Mouse (Mus musculus) kidney, postnatal 0 days (tissue): ENCODE results near the gene Nav3. TPM values are rescaled to one million over a fixed set of nuclear protein-coding genes. Genes with fewer than 3 reads are reported as not detected.

Experiments
- ATAC-seq: fragments of 200-750 bp; cut with Nextera tagmentation; replicated peaks from 2 replicates; pipeline ENCODE4 v1.8.0; 2017; ENCODE audit warnings: low read depth, moderate number of reproducible peaks, moderate TSS enrichment, moderate library complexity; ENCODE audit not compliant: low FRiP score
- DNase-seq: peaks from one replicate; pipeline ENCODE4 v3.0.0-alpha.2; 2016; ENCODE audit warnings: low spot score
- H3K27ac ChIP-seq: fragments of 300-500 bp; sonication (generic); 2 replicates; pipeline ENCODE4 v1.5.1; 2014; ENCODE audit warnings: mild to moderate bottlenecking
- H3K27me3 ChIP-seq: fragments of 300-500 bp; sonication (generic); 2 replicates; pipeline ENCODE4 v1.6.1; 2014; ENCODE audit warnings: low read length, mixed read lengths; ENCODE audit not compliant: insufficient read depth
- H3K36me3 ChIP-seq: fragments of 300-500 bp; sonication (generic); 2 replicates; pipeline ENCODE4 v1.6.1; 2014; ENCODE audit warnings: low read length, mixed read lengths; ENCODE audit not compliant: insufficient read depth
- H3K4me1 ChIP-seq: fragments of 300-500 bp; sonication (generic); replicated peaks from 2 replicates; pipeline ENCODE4 v1.6.1; 2014; ENCODE audit warnings: antibody characterized with exemption, low read length, mixed read lengths; ENCODE audit not compliant: insufficient read depth
- H3K4me2 ChIP-seq: fragments of 300-500 bp; sonication (generic); 2 replicates; pipeline ENCODE4 v1.6.1; 2014; ENCODE audit warnings: mild to moderate bottlenecking, low read length, moderate library complexity, mixed read lengths
- H3K4me3 ChIP-seq: fragments of 300-500 bp; sonication (generic); replicated peaks from 2 replicates; pipeline ENCODE4 v1.5.1; 2014; ENCODE audit warnings: low read depth, low read length
- H3K9ac ChIP-seq: fragments of 300-500 bp; sonication (generic); 2 replicates; pipeline ENCODE4 v1.6.1; 2014; ENCODE audit warnings: low read depth, low read length
- H3K9me3 ChIP-seq: fragments of 300-500 bp; sonication (generic); replicated peaks from 2 replicates; pipeline ENCODE4 v1.6.1; 2016; ENCODE audit warnings: low read length, inconsistent platforms, mixed read lengths
- CTCF ChIP-seq: IDR thresholded peaks from 2 replicates; pipeline ENCODE4 v1.5.1; 2016; ENCODE audit warnings: antibody characterized with exemption, low read depth, mild to moderate bottlenecking, moderate library complexity
- WGBS: fragments of 180-500 bp; shearing (Covaris S2); extraction: QIAGEN DNeasy Blood & Tissue Kit; methylation state at CpG from one replicate; pipeline ENCODE4 v1.1.7; 2014; 5-methylcytosine and 5-hydroxymethylcytosine counted together
- polyA plus RNA-seq: library from polyadenylated mRNA; unstranded; fragments of >200 nt; fragmentation: Nextera tagmentation; extraction: Ambion mirVana; gene quantifications from 2 replicates; pipeline ENCODE4 v1.2.1, GENCODE M21; 2015

The Nav3 gene
- polyA plus RNA-seq, 1 experiment from 2014 or later, result 6.0 TPM

DNA sequence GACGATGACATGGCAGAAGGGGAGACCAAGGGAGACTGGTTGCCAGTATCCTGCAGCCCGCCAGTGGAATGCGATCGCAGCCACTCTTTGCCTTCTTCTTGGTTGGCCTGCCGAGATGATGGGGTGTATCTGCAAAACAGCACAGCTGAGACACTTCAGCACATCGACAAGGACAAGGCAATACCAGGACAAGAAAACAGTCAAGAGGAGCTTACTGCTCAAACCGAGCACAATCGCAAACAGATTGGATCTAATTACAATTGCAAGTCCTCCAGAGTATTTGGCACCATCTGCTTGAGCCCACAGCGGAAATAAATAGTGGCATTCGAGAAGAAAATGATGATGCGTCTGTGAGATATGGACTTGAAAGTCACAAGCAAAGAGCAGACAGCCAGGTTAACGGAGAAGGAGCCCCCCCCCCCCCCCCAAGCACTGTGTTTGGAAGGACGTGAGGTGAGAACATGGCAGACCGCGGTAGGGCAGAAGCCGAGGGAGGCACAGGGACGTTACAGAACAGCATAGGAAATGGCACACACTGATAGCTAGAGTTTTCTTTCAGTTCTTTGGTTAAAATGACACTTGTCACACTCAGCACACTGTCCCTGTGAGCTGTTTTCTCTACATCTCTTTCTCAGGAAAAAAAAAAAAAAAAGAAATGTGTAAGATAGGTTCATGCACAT lies 696.9 kb downstream of the Nav3 start:
- Histone ChIP-seq H3K27me3 (no peaks in the 10 kb centered on the region), H3K9me3 (no peaks in the 10 kb centered on the region), H3K4me3 (no peak overlapping the region), H3K36me3 (no peaks in the 10 kb centered on the region), H3K9ac (no peak overlapping the region), H3K4me1 (no peaks in the 10 kb centered on the region), H3K4me2 (no peak overlapping the region), H3K27ac (no peak overlapping the region)
- TF ChIP-seq CTCF, result no peak
- DNase-seq (no peak), ATAC-seq (no peak)
- WGBS, result 78% methylated on average over 17 of the region's 17 CpGs

DNA sequence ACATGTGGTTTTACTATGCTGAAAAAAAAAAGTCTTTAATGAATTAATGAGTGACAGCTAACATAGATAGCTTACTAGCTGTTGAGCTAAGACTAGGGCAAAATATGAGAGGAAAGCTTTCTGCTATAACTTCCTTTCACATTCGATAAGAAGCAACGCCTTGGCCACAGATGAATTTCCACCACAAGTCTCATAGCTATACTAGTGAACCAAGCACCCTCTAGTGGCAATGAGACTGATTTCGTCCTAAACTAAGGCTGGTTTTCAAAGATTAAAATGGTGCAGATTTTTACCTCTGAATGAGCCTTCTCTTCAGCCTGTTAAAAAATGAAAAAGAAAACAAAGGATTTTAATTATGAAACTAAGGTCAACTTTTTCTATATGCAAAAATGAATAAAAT lies 709.1 kb downstream of the Nav3 start:
- WGBS, result 34% methylated on average over 3 of the region's 3 CpGs
- H3K36me3 ChIP-seq, result no peaks in the 10 kb centered on the region
- H3K4me3 ChIP-seq, result no peak overlapping the region
- no peak for ATAC-seq
- no peak overlapping the region for H3K9ac ChIP-seq
- DNase-seq, result peak; percentile 58
- no peak overlapping the region for H3K4me2 ChIP-seq
- no peaks in the 10 kb centered on the region for H3K27me3 ChIP-seq
- no peak overlapping the region for H3K27ac ChIP-seq
- no peaks in the 10 kb centered on the region for H3K9me3 ChIP-seq
- H3K4me1 ChIP-seq, result no peaks in the 10 kb centered on the region
- TF ChIP-seq CTCF, result peak; percentile 61

DNA sequence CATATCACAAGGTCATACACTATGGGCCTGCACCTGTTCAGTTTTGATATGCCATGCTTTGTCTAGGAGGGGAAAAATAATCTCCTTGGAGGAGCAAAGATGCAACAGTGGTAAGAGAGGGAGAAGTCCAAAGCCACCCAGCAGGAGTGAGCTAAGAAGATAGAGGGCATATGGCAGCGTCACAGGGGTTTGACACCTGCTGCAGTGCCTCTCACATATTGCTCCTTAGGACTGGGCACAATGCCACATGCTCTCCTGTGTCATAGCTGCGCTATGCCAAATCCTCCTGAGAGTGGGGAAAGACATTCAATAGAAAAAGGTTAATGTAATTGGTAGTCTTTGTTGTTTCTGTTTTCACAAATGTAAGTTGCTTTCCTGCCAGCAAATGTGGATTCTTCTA lies 714.3 kb downstream of the Nav3 start:
- WGBS, result 75% methylated on average over 2 of the region's 2 CpGs
- no peak for DNase-seq
- H3K27ac ChIP-seq, result no peak overlapping the region
- no peak for ATAC-seq
- H3K9ac ChIP-seq, result no peak overlapping the region
- H3K4me2 ChIP-seq, result no peak overlapping the region
- H3K9me3 ChIP-seq, result no peaks in the 10 kb centered on the region
- no peaks in the 10 kb centered on the region for H3K36me3 ChIP-seq
- no peaks in the 10 kb centered on the region for H3K4me1 ChIP-seq
- no peaks in the 10 kb centered on the region for H3K27me3 ChIP-seq
- no peak for TF ChIP-seq CTCF
- H3K4me3 ChIP-seq, result no peak overlapping the region

DNA sequence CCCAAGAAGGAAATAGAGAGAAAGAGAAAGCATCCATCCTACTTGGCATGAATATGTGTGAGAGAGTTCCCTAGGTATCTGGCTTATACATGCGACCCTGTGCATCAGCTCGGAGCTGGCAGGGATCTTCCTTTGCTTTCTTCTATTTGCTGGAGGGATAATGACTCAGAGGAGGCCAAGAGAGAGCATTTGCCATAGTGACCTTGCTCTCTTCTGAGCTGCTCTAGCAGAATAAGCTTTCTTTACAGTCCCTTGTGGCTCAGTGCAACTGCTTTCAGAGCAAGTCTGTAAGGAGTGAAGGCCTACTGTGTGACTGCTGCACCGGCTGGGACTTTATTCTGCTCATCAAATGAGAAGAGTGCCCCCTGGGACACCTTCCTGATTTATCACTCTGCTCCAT lies 715.7 kb downstream of the Nav3 start:
- no peaks in the 10 kb centered on the region for H3K4me1 ChIP-seq
- H3K27me3 ChIP-seq, result no peaks in the 10 kb centered on the region
- no peak for TF ChIP-seq CTCF
- H3K9me3 ChIP-seq, result no peaks in the 10 kb centered on the region
- no peak overlapping the region for H3K4me2 ChIP-seq
- no peak overlapping the region for H3K9ac ChIP-seq
- no peaks in the 10 kb centered on the region for H3K36me3 ChIP-seq
- ATAC-seq, result no peak
- no peak for DNase-seq
- H3K27ac ChIP-seq, result no peak overlapping the region
- H3K4me3 ChIP-seq, result no peak overlapping the region
- WGBS, result 65% methylated on average over 3 of the region's 3 CpGs

DNA sequence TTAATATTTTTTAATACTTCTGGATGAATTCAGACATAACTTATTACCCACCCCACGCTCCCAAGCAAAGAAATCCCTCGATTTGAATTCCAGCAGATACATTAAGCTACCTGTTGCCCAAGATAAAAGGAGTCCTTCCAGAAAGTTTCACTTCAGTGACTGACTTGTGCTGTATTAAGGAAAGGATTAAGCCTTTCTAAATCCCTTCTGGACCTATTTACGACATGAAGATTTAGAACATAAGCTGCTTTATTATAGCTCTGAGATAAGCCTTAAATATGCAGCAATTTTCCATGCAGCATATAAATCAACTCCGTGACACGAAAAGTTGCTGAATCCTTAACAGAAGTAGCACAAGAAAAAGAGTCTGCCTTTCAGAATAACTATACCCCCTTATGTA lies 732.4 kb downstream of the Nav3 start:
- Histone ChIP-seq H3K9me3 (no peaks in the 10 kb centered on the region), H3K4me3 (no peak overlapping the region), H3K27me3 (no peaks in the 10 kb centered on the region), H3K4me1 (no peaks in the 10 kb centered on the region), H3K9ac (no peak overlapping the region), H3K4me2 (no peak overlapping the region), H3K27ac (no peak overlapping the region), H3K36me3 (no peaks in the 10 kb centered on the region)
- WGBS, result 73% methylated on average over 5 of the region's 5 CpGs
- ATAC-seq (no peak), DNase-seq (peak; percentile 2)
- TF ChIP-seq CTCF, result no peak

DNA sequence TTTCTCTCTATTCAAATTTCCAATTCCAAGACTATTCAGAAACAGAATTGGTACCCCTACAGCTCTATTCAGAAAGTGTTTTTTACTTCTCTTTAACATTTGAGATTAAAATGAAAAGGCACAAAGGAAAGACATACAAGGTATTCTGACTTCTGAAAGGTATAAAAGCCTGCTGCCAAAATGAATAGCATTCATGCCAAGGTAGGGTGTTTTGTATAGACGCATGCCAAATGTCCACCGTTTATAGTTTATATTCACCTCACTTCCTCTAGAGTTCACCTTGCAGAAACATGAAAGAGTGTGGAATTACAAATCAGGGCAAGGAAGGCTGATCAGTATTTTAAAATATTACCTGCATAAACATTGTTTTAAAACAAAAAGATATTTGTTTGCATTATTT lies 737.2 kb downstream of the Nav3 start:
- no peaks in the 10 kb centered on the region for H3K36me3 ChIP-seq
- 82% methylated on average over 2 of the region's 2 CpGs for WGBS
- TF ChIP-seq CTCF, result no peak
- DNase-seq (no peak), ATAC-seq (no peak)
- no peak overlapping the region for H3K4me3 ChIP-seq
- H3K4me1 ChIP-seq, result no peaks in the 10 kb centered on the region
- H3K9me3 ChIP-seq, result no peaks in the 10 kb centered on the region
- no peak overlapping the region for H3K4me2 ChIP-seq
- H3K27me3 ChIP-seq, result no peaks in the 10 kb centered on the region
- no peak overlapping the region for H3K9ac ChIP-seq
- no peak overlapping the region for H3K27ac ChIP-seq

DNA sequence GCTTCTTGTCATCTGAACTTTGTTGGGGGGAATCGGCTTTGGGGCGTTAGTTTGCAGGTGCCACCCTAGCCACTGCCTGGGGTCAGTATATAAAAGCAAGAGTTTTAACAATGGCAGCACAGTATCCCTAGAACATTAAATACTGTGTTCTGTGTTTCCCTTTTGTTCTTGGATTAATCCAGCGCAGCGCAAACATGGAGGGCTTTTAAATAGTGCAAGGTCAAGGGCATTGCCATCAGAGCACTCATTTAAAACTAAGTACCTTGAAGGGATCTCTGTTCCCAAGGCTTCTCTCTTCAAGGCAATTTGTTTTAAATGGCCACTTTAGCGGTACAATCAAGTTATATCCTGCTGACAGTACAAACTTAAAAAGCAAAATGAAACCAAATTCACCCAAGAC lies 737.6 kb downstream of the Nav3 start:
- ATAC-seq (no peak), DNase-seq (no peak)
- Histone ChIP-seq H3K27me3 (no peaks in the 10 kb centered on the region), H3K9me3 (no peaks in the 10 kb centered on the region), H3K36me3 (no peaks in the 10 kb centered on the region), H3K27ac (no peak overlapping the region), H3K9ac (no peak overlapping the region), H3K4me3 (no peak overlapping the region), H3K4me1 (no peaks in the 10 kb centered on the region), H3K4me2 (no peak overlapping the region)
- WGBS, result 92% methylated on average over 5 of the region's 5 CpGs
- no peak for TF ChIP-seq CTCF
